Mouse (Mus musculus) MEL (cell line): ENCODE measurements around the gene Napepld. TPM values are rescaled to one million over a fixed set of nuclear protein-coding genes. Genes with fewer than 3 reads are reported as not detected.
"Not testable (repeated sequence)": the region's sequence is repeated elsewhere in the genome, so short reads cannot be mapped to it uniquely, and the experiment has no call there.

ENCODE experiments used
- DNase-seq: peaks from one replicate; pipeline ENCODE4 v3.0.0; 2011; ENCODE audit warnings: low read depth, low spot score
- H3K27ac ChIP-seq: 2 replicates; pipeline ENCODE4 v1.5.1; 2012; ENCODE audit warnings: low read depth, mild to moderate bottlenecking, control low read depth, low read length, moderate library complexity; ENCODE audit not compliant: control insufficient read depth
- H3K27me3 ChIP-seq, 2 experiments: fragments of 150-350 bp in 1 of 2; sonication (generic) in 1 of 2; 2 replicates each; pipeline ENCODE4 v1.6.1; 2012; ENCODE audit warnings: low read length in 2 of 2, mild to moderate bottlenecking in 2 of 2, improper control_type of control experiment in 1 of 2, moderate library complexity in 1 of 2; ENCODE audit not compliant: insufficient read depth in 2 of 2, control insufficient read depth in 1 of 2
- H3K36me3 ChIP-seq, 2 experiments: 2 replicates each; pipeline ENCODE4 v1.6.1; 2012 to 2014; ENCODE audit warnings: low read length in 2 of 2, improper control_type of control experiment in 1 of 2, inconsistent platforms in 1 of 2, mild to moderate bottlenecking in 1 of 2; ENCODE audit not compliant: insufficient read depth in 2 of 2, control insufficient read depth in 1 of 2
- H3K4me1 ChIP-seq, 2 experiments: fragments of 150-350 bp in 1 of 2; sonication (generic) in 1 of 2; 2 replicates each; pipeline ENCODE4 v1.6.1; 2012; ENCODE audit warnings: low read length in 2 of 2, improper control_type of control experiment in 1 of 2, mild to moderate bottlenecking in 1 of 2; ENCODE audit not compliant: insufficient read depth in 2 of 2, control insufficient read depth in 1 of 2
- H3K4me3 ChIP-seq, 2 experiments: fragments of 150-350 bp in 1 of 2; sonication (generic) in 1 of 2; 2 replicates each; pipeline ENCODE4 v1.5.1; 2012; ENCODE audit warnings: low read depth in 2 of 2, low read length in 2 of 2, mild to moderate bottlenecking in 2 of 2, moderate library complexity in 2 of 2, control low read depth in 1 of 2, improper control_type of control experiment in 1 of 2; ENCODE audit not compliant: control insufficient read depth in 1 of 2, insufficient read depth in 1 of 2
- H3K79me2 ChIP-seq: 2 replicates; pipeline ENCODE4 v1.6.1; 2012; ENCODE audit warnings: mild to moderate bottlenecking, low read length, moderate library complexity; ENCODE audit not compliant: control insufficient read depth, poor library complexity, insufficient read depth
- H3K9ac ChIP-seq: 2 replicates; pipeline ENCODE4 v1.6.1; 2012; ENCODE audit warnings: low read depth, mild to moderate bottlenecking, control low read depth, low read length, moderate library complexity; ENCODE audit not compliant: control insufficient read depth, poor library complexity, severe bottlenecking
- H3K9me3 ChIP-seq: fragments of 150-350 bp; sonication (generic); replicated peaks from 2 replicates; pipeline ENCODE4 v1.6.1; 2012; ENCODE audit warnings: mild to moderate bottlenecking, low read length, improper control_type of control experiment, moderate library complexity; ENCODE audit not compliant: insufficient read depth
- CTCF ChIP-seq, 3 experiments: IDR thresholded peaks in 2 of 3; conservative IDR thresholded peaks in 1 of 3; 2 replicates each; pipeline ENCODE4 v1.5.1; 2011 to 2012; ENCODE audit warnings: low read length in 3 of 3, low read depth in 2 of 3, mild to moderate bottlenecking in 2 of 3, improper control_type of control experiment in 1 of 3, inconsistent platforms in 1 of 3, mixed read lengths in 1 of 3, moderate library complexity in 1 of 3; ENCODE audit not compliant: control insufficient read depth in 1 of 3, insufficient read depth in 1 of 3, poor library complexity in 1 of 3, severe bottlenecking in 1 of 3
- ELF1 ChIP-seq: IDR thresholded peaks from 2 replicates; pipeline ENCODE4 v1.6.1; 2014; ENCODE audit warnings: low read depth, mild to moderate bottlenecking, inconsistent platforms, low read length, improper control_type of control experiment, moderate library complexity
- EP300 ChIP-seq, 2 experiments: IDR thresholded peaks; 2 replicates each; pipeline ENCODE4 v1.6.1; 2011; ENCODE audit warnings: improper control_type of control experiment in 2 of 2, low read length in 2 of 2, low read depth in 1 of 2, mild to moderate bottlenecking in 1 of 2
- ETS1 ChIP-seq: IDR thresholded peaks from 2 replicates; pipeline ENCODE4 v1.6.1; 2012; ENCODE audit warnings: low read depth, mild to moderate bottlenecking, inconsistent platforms, low read length, improper control_type of control experiment, moderate library complexity
- GABPA ChIP-seq: IDR thresholded peaks from 2 replicates; pipeline ENCODE4 v1.6.1; 2012; ENCODE audit warnings: low read depth, mild to moderate bottlenecking, inconsistent platforms, low read length, improper control_type of control experiment, moderate library complexity
- GATA1 ChIP-seq: IDR thresholded peaks from 2 replicates; pipeline ENCODE4 v1.6.1; 2011; ENCODE audit warnings: low read depth, low read length, improper control_type of control experiment
- HCFC1 ChIP-seq: IDR thresholded peaks from 2 replicates; pipeline ENCODE4 v1.6.1; 2012; ENCODE audit warnings: low read depth, mild to moderate bottlenecking, inconsistent platforms, low read length, improper control_type of control experiment, moderate library complexity
- KAT2A ChIP-seq: conservative IDR thresholded peaks from 2 replicates; pipeline ENCODE4 v1.6.1; 2012; ENCODE audit warnings: low read depth, low read length, improper control_type of control experiment, inconsistent platforms
- MYC ChIP-seq: IDR thresholded peaks from 2 replicates; pipeline ENCODE4 v1.6.1; 2011; ENCODE audit warnings: low read depth, mild to moderate bottlenecking, low read length, improper control_type of control experiment, moderate library complexity
- POLR2AphosphoS5 ChIP-seq: IDR thresholded peaks from 2 replicates; pipeline ENCODE4 v1.6.1; 2012; ENCODE audit warnings: low read depth, borderline replicate concordance, mild to moderate bottlenecking, inconsistent platforms, low read length, moderate library complexity, mixed read lengths
- RCOR1 ChIP-seq: IDR thresholded peaks from 2 replicates; pipeline ENCODE4 v1.6.1; 2012; ENCODE audit warnings: low read depth, mild to moderate bottlenecking, inconsistent platforms, low read length, improper control_type of control experiment
- SIN3A ChIP-seq: IDR thresholded peaks from 2 replicates; pipeline ENCODE4 v1.6.1; 2012; ENCODE audit warnings: low read length, improper control_type of control experiment, inconsistent platforms
- TAL1 ChIP-seq: IDR thresholded peaks from 2 replicates; pipeline ENCODE4 v1.6.1; 2012; ENCODE audit warnings: mild to moderate bottlenecking, inconsistent platforms, low read length, moderate library complexity, mixed read lengths
- TBP ChIP-seq: IDR thresholded peaks from 2 replicates; pipeline ENCODE4 v1.8.0; 2011; ENCODE audit warnings: low read depth, low read length, improper control_type of control experiment
- UBTF ChIP-seq: IDR thresholded peaks from 2 replicates; pipeline ENCODE4 v1.6.1; 2012; ENCODE audit warnings: low read depth, mild to moderate bottlenecking, inconsistent platforms, low read length, improper control_type of control experiment, moderate library complexity, borderline replicate concordance; ENCODE audit not compliant: insufficient read depth
- USF2 ChIP-seq, 2 experiments: IDR thresholded peaks; 2 replicates each; pipeline ENCODE4 v1.6.1; 2011 to 2012; ENCODE audit warnings: improper control_type of control experiment in 2 of 2, low read length in 2 of 2, borderline replicate concordance in 1 of 2, inconsistent platforms in 1 of 2, low read depth in 1 of 2, mild to moderate bottlenecking in 1 of 2; ENCODE audit not compliant: insufficient read depth in 1 of 2
- polyA plus RNA-seq, 2 experiments: library from polyadenylated mRNA; stranded (reverse) in 1 of 2; unstranded in 1 of 2; fragments of >175 nt in 1 of 2; fragments of >200 nt in 1 of 2; gene quantifications; 2 replicates each; pipeline versions ENCODE4 v1.2.1 to v1.2.4; 2012; ENCODE audit warnings: low replicate concordance in 2 of 2, low read depth in 1 of 2; ENCODE audit not compliant: insufficient read length in 2 of 2, insufficient read depth in 1 of 2, missing spikeins in 1 of 2
- total RNA-seq: library from RNA; depleted of rRNA; stranded (reverse); fragments of 300-350 nt; gene quantifications from 2 replicates; pipeline ENCODE4 v1.2.3, GENCODE M21; 2012

Napepld gene
- total and polyA plus RNA-seq, 3 experiments: 1.5 to 3.0 TPM; not detected in 1

DNA sequence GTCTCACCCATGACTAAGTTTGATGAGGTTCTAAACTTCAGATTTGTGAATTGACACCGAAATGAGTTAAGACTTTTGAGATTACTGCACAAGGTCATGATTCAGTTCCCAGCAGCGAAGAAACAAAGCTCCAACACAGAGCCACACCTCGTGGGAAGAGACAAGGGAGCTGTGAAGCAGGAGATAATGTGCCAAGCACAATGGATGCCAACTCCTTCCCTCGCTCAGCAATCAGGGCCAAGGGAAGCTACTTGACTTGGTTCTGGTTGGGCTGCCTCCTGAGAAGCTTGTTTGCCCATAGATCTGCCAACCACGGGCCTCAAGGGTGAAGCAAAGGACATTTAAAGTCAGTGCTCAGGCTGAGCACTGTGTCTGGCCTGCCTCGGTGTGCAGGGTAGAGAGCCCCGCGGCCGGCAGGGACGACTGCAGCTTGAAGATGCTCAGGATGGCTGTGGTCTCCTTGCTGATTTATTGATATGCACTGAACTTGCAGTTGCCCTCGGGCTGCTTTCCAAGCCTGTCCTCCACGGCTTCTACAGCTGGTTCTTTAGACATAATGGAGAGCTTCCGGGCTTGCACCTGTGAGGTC, 11.0 kb upstream of the Napepld start:
- no peaks in the 10 kb centered on the region for H3K27me3 ChIP-seq
- H3K36me3 ChIP-seq: peaks cover 0 to 15% of the 10 kb centered on the region in 2 experiments; a peak in 2 of 4 replicates
- no peak overlapping the region for H3K27ac ChIP-seq
- peak overlapping the region; percentile 4; the same call in 1 of the 2 replicates for H3K9ac ChIP-seq
- DNase-seq: peak; percentile 69
- H3K4me1 ChIP-seq: peaks cover 5 to 18% of the 10 kb centered on the region in 2 experiments; a peak in 3 of 4 replicates
- no peaks in the 10 kb centered on the region for H3K9me3 ChIP-seq
- TF ChIP-seq KAT2A (no peak), TAL1 (peak; percentile 29; the same call in 1 of the 2 replicates), GATA1 (0 out of 2 replicates have a peak, but pooled peaks have one; percentile 1), RCOR1 (0 out of 2 replicates have a peak, but pooled peaks have one; percentile 12), CTCF (IDR thresholded peaks at IDR 0.05 in 2 of 3, conservative IDR thresholded peaks at IDR 0.05 in 1 of 3; ENCODE audit: control insufficient read depth in 1 of 3, insufficient read depth in 1 of 3, low read depth in 2 of 3, low read length in 3 of 3, poor library complexity in 1 of 3, severe bottlenecking in 1 of 3) (no peak), ELF1 (no peak), USF2 (IDR thresholded peaks at IDR 0.05; ENCODE audit: borderline replicate concordance in 1 of 2, insufficient read depth in 1 of 2, low read depth in 1 of 2, low read length in 2 of 2) (no peak), ETS1 (peak; percentile 38; the same call in 1 of the 2 replicates), POLR2AphosphoS5 (no peak), UBTF (no peak), SIN3A (no peak), EP300 (IDR thresholded peaks at IDR 0.05; ENCODE audit: low read depth in 1 of 2, low read length in 2 of 2) (peak; percentile 24 to 36; a peak in 3 of 4 replicates), TBP (0 out of 2 replicates have a peak, but pooled peaks have one; percentile 14), HCFC1 (no peak), GABPA (no peak), MYC (no peak)
- H3K4me3 ChIP-seq: peak overlapping the region; percentile 4 to 27; a peak in 3 of 4 replicates
- no peaks in the 10 kb centered on the region for H3K79me2 ChIP-seq

DNA sequence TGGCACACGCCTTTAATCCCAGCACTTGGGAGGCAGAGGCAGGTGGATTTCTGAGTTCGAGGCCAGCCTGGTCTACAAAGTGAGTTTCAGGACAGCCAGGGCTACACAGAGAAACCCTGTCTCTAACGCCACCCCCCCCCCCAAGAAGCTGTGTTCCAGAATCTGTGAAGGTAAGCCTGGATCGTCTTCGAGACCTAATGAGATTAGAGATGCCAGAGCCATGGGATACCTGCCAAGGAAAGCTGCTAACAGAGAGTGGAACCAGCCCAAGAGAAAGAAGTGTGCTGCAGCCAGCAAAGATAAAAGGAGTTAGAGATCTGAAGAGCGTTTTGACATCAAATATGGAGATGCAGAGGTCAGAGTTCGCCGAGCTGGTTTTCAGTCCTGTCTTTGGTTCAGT, 6.8 kb upstream of the Napepld start:
- H3K9me3 ChIP-seq, H3K9ac ChIP-seq, DNase-seq, H3K27me3 ChIP-seq, H3K27ac ChIP-seq, H3K4me3 ChIP-seq, H3K79me2 ChIP-seq: not testable (repeated sequence)
- H3K36me3 ChIP-seq: peaks cover 0 to 16% of the 10 kb centered on the region in 2 experiments; a peak in 2 of 4 replicates
- peaks cover 8 to 13% of the 10 kb centered on the region in 2 experiments for H3K4me1 ChIP-seq
